Mouse (Mus musculus) midbrain, embryonic 13.5 days (tissue): ENCODE measurements around the gene Dop1b. TPM values are rescaled to one million over a fixed set of nuclear protein-coding genes. Genes with fewer than 3 reads are reported as not detected.
A peak's percentile ranks its signal among the peaks of the same experiment; 100 is the strongest.
"Not testable (repeated sequence)": the region's sequence is repeated elsewhere in the genome, so short reads cannot be mapped to it uniquely, and the experiment has no call there.

Experiments
- ATAC-seq: fragments of 200-750 bp; cut with Nextera tagmentation; 2 replicates; pipeline ENCODE4 v1.8.0; 2017; ENCODE audit warnings: mild to moderate bottlenecking, moderate TSS enrichment, moderate library complexity
- H3K27ac ChIP-seq: fragments of 300-500 bp; sonication (generic); 2 replicates; pipeline ENCODE4 v1.5.1; 2015; ENCODE audit warnings: inconsistent platforms, mild to moderate bottlenecking, moderate library complexity
- H3K27me3 ChIP-seq: fragments of 300-500 bp; sonication (generic); 2 replicates; pipeline ENCODE4 v1.6.1; 2015; ENCODE audit warnings: mild to moderate bottlenecking, inconsistent platforms
- H3K36me3 ChIP-seq: fragments of 300-500 bp; sonication (generic); 2 replicates; pipeline ENCODE4 v1.6.1; 2015; ENCODE audit warnings: mild to moderate bottlenecking, inconsistent platforms
- H3K4me1 ChIP-seq: fragments of 300-500 bp; sonication (generic); replicated peaks from 2 replicates; pipeline ENCODE4 v1.6.1; 2015; ENCODE audit warnings: inconsistent platforms
- H3K4me2 ChIP-seq: fragments of 300-500 bp; sonication (generic); replicated peaks from 2 replicates; pipeline ENCODE4 v1.6.1; 2015; ENCODE audit warnings: moderate library complexity, mild to moderate bottlenecking, inconsistent platforms
- H3K4me3 ChIP-seq: fragments of 300-500 bp; sonication (generic); replicated peaks from 2 replicates; pipeline ENCODE4 v1.5.1; 2015; ENCODE audit warnings: mild to moderate bottlenecking, inconsistent platforms
- H3K9ac ChIP-seq: fragments of 300-500 bp; sonication (generic); replicated peaks from 2 replicates; pipeline ENCODE4 v1.6.1; 2015; ENCODE audit warnings: mild to moderate bottlenecking, inconsistent platforms
- H3K9me3 ChIP-seq: fragments of 300-500 bp; sonication (generic); 2 replicates; pipeline ENCODE4 v1.6.1; 2016; ENCODE audit warnings: mild to moderate bottlenecking, inconsistent platforms
- WGBS: fragments of 180-500 bp; shearing (Covaris S2); methylation state at CpG from one replicate; pipeline ENCODE4 v1.1.7; 2015; 5-methylcytosine and 5-hydroxymethylcytosine counted together
- polyA plus RNA-seq: library from polyadenylated mRNA; unstranded; fragments of >200 nt; fragmentation: Nextera tagmentation; extraction: Ambion mirVana; gene quantifications from 2 replicates; pipeline ENCODE4 v1.2.1, GENCODE M21; 2015

Dop1b gene
- polyA plus RNA-seq, 1 experiment from 2014 or later: 32.4 TPM

- Histone ChIP-seq H3K9me3 (no peaks in the 10 kb centered on the region), H3K4me1 (no peaks in the 10 kb centered on the region), H3K36me3 (peaks cover 74% of the 10 kb centered on the region), H3K27ac (no peak overlapping the region), H3K4me3 (no peak overlapping the region), H3K27me3 (no peaks in the 10 kb centered on the region), H3K9ac (no peak overlapping the region), H3K4me2 (no peak overlapping the region)
- 82% methylated on average over 15 of the region's 15 CpGs for WGBS
- no peak for ATAC-seq
Observed at GRCm38 (mm10) chr16:93769621-93770020, 57.9 kb downstream of the Dop1b start.

GRCm38 (mm10) chr16:93770271-93770926, 58.7 kb downstream of the Dop1b start:
- H3K9me3 ChIP-seq: no peaks in the 10 kb centered on the region
- H3K27ac ChIP-seq: no peak overlapping the region
- no peak overlapping the region for H3K9ac ChIP-seq
- WGBS: 71% methylated on average over 32 of the region's 32 CpGs
- H3K36me3 ChIP-seq: peaks cover 71% of the 10 kb centered on the region
- ATAC-seq: 0 out of 2 replicates have a peak, but pooled peaks have one; percentile 45
- H3K4me3 ChIP-seq: no peak overlapping the region
- H3K4me1 ChIP-seq: no peaks in the 10 kb centered on the region
- H3K4me2 ChIP-seq: no peak overlapping the region
- no peaks in the 10 kb centered on the region for H3K27me3 ChIP-seq

GRCm38 (mm10) chr16:93774658-93775057, 63.0 kb downstream of the Dop1b start:
- ATAC-seq: no peak
- Histone ChIP-seq H3K27me3 (no peaks in the 10 kb centered on the region), H3K9me3 (no peaks in the 10 kb centered on the region), H3K4me1 (no peaks in the 10 kb centered on the region), H3K36me3 (peaks cover 70% of the 10 kb centered on the region), H3K27ac (no peak overlapping the region), H3K9ac (no peak overlapping the region), H3K4me2 (no peak overlapping the region), H3K4me3 (no peak overlapping the region)
- 90% methylated on average over 5 of the region's 5 CpGs for WGBS

- 88% methylated on average over 5 of the region's 5 CpGs for WGBS
- H3K27ac ChIP-seq: no peak overlapping the region
- no peaks in the 10 kb centered on the region for H3K4me1 ChIP-seq
- H3K4me2 ChIP-seq: no peak overlapping the region
- H3K4me3 ChIP-seq: no peak overlapping the region
- no peak for ATAC-seq
- H3K9ac ChIP-seq: no peak overlapping the region
- H3K9me3 ChIP-seq: no peaks in the 10 kb centered on the region
- H3K36me3 ChIP-seq: peaks cover 68% of the 10 kb centered on the region
- no peaks in the 10 kb centered on the region for H3K27me3 ChIP-seq
Observed at GRCm38 (mm10) chr16:93776468-93776867, 64.8 kb downstream of the Dop1b start.

GRCm38 (mm10) chr16:93777247-93777999, 65.7 kb downstream of the Dop1b start:
- no peak for ATAC-seq
- no peak overlapping the region for H3K4me3 ChIP-seq
- H3K4me2 ChIP-seq: no peak overlapping the region
- peaks cover 76% of the 10 kb centered on the region for H3K36me3 ChIP-seq
- H3K4me1 ChIP-seq: no peaks in the 10 kb centered on the region
- no peak overlapping the region for H3K27ac ChIP-seq
- H3K9me3 ChIP-seq: no peaks in the 10 kb centered on the region
- no peaks in the 10 kb centered on the region for H3K27me3 ChIP-seq
- 65% methylated on average over 14 of the region's 14 CpGs for WGBS
- no peak overlapping the region for H3K9ac ChIP-seq

- H3K27me3 ChIP-seq, H3K9me3 ChIP-seq, H3K27ac ChIP-seq, H3K4me2 ChIP-seq, ATAC-seq, H3K4me1 ChIP-seq, H3K4me3 ChIP-seq, H3K9ac ChIP-seq: not testable (repeated sequence)
- 89% methylated on average over 4 of the region's 4 CpGs for WGBS
- peaks cover 79% of the 10 kb centered on the region for H3K36me3 ChIP-seq
Observed at GRCm38 (mm10) chr16:93778393-93778792, 66.7 kb downstream of the Dop1b start.

- Histone ChIP-seq H3K4me3 (no peak overlapping the region), H3K36me3 (peaks cover 78% of the 10 kb centered on the region), H3K4me1 (no peaks in the 10 kb centered on the region), H3K9me3 (no peaks in the 10 kb centered on the region), H3K4me2 (no peak overlapping the region), H3K9ac (no peak overlapping the region), H3K27me3 (no peaks in the 10 kb centered on the region), H3K27ac (no peak overlapping the region)
- no peak for ATAC-seq
- WGBS: 89% methylated on average over 4 of the region's 4 CpGs
Observed at GRCm38 (mm10) chr16:93779554-93779953, 67.8 kb downstream of the Dop1b start.

- H3K4me2 ChIP-seq: no peak overlapping the region
- no peak overlapping the region for H3K4me3 ChIP-seq
- 67% methylated on average over 14 of the region's 14 CpGs for WGBS
Observed at GRCm38 (mm10) chr16:93780660-93781479, 69.2 kb downstream of the Dop1b start.

GRCm38 (mm10) chr16:93784175-93784574, 72.5 kb downstream of the Dop1b start:
- no peak overlapping the region for H3K4me3 ChIP-seq
- no peaks in the 10 kb centered on the region for H3K9me3 ChIP-seq
- H3K4me2 ChIP-seq: no peak overlapping the region
- peaks cover 42% of the 10 kb centered on the region for H3K36me3 ChIP-seq
- no peaks in the 10 kb centered on the region for H3K27me3 ChIP-seq
- 0 out of 2 replicates have a peak, but pooled peaks cover 5% of the 10 kb centered on the region for H3K4me1 ChIP-seq
- ATAC-seq: no peak
- H3K9ac ChIP-seq: no peak overlapping the region
- H3K27ac ChIP-seq: no peak overlapping the region
- WGBS: 99% methylated on average over 7 of the region's 7 CpGs

More at GRCm38 (mm10) chr16:93780660-93781479, 69.2 kb downstream of the Dop1b start:
- Histone ChIP-seq H3K27me3 (no peaks in the 10 kb centered on the region), H3K9ac (no peak overlapping the region), H3K4me1 (0 out of 2 replicates have a peak, but pooled peaks cover 5% of the 10 kb centered on the region), H3K9me3 (no peaks in the 10 kb centered on the region), H3K27ac (no peak overlapping the region), H3K36me3 (peaks cover 69% of the 10 kb centered on the region)
- no peak for ATAC-seq

- Histone ChIP-seq H3K36me3 (peaks cover 31% of the 10 kb centered on the region), H3K9me3 (no peaks in the 10 kb centered on the region), H3K27me3 (no peaks in the 10 kb centered on the region), H3K4me3 (no peak overlapping the region), H3K4me1 (peaks cover 11% of the 10 kb centered on the region), H3K9ac (no peak overlapping the region), H3K27ac (no peak overlapping the region), H3K4me2 (no peak overlapping the region)
- WGBS: 4% methylated on average over 9 of the region's 9 CpGs
- peak; percentile 91 for ATAC-seq
Observed at GRCm38 (mm10) chr16:93785805-93786204, 74.1 kb downstream of the Dop1b start.

GRCm38 (mm10) chr16:93788388-93788787, 76.7 kb downstream of the Dop1b start:
- Histone ChIP-seq H3K9me3 (no peaks in the 10 kb centered on the region), H3K36me3 (peaks cover 21% of the 10 kb centered on the region), H3K9ac (no peak overlapping the region), H3K27ac (no peak overlapping the region), H3K27me3 (no peaks in the 10 kb centered on the region), H3K4me1 (peaks cover 13% of the 10 kb centered on the region), H3K4me2 (no peak overlapping the region), H3K4me3 (no peak overlapping the region)
- 91% methylated on average over 4 of the region's 4 CpGs for WGBS
- ATAC-seq: no peak

GRCm38 (mm10) chr16:93788881-93789280, 77.2 kb downstream of the Dop1b start:
- no peaks in the 10 kb centered on the region for H3K9me3 ChIP-seq
- H3K27me3 ChIP-seq: no peaks in the 10 kb centered on the region
- H3K4me3 ChIP-seq: no peak overlapping the region
- no peak overlapping the region for H3K27ac ChIP-seq
- H3K4me1 ChIP-seq: peaks cover 13% of the 10 kb centered on the region
- ATAC-seq: no peak
- no peak overlapping the region for H3K9ac ChIP-seq
- 94% methylated on average over 8 of the region's 8 CpGs for WGBS
- H3K4me2 ChIP-seq: no peak overlapping the region
- H3K36me3 ChIP-seq: peaks cover 22% of the 10 kb centered on the region
